Mouse (Mus musculus): Measurements from ENCODE around the gene Dcaf8.

DNA sequence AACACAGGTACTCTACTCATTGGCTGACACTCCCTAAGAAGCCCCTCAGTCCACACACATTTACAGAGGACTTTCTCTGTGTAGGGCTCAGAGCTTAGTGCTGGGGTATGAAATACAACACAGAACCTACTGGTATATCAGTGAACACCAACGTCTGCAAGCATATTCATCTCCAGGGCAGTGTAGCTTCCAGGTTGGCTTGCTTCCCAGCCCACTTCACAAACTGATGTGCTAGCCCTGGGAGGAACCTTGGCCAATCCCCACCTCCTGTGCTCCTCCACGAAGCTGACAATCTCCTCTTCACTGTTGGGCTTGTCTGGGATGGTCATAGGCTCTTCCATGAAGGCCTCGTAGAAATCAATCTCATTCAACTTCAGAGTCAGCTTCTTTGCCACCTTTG, 66.9 kb downstream of the Dcaf8 start:
- TF ChIP-seq CTCF (IDR thresholded peaks at IDR 0.05; ENCODE audit: low read depth, low read length) (no peak), POLR2A (IDR thresholded peaks at IDR 0.05; ENCODE audit: insufficient read depth, low read length) (no peak)
